Mouse (Mus musculus) gastrocnemius, postnatal 25 days (tissue): ENCODE data around the gene Cacna2d1. TPM values are rescaled to one million over a fixed set of nuclear protein-coding genes. Genes with fewer than 3 reads are reported as not detected.

Experiments
- total RNA-seq, 2 experiments: library from RNA; stranded (reverse); gene quantifications; 1 replicate in 1 of 2; 2 replicates in 1 of 2; pipeline ENCODE4 v1.2.3; 2021

Cacna2d1 gene
- total RNA-seq, 2 experiments from 2014 or later: 286 to 312 TPM

Other genes starting within 250 kb of the Cacna2d1 start
- not detected for gene Speer4c, start 220.4 kb upstream of the Cacna2d1 start, total RNA-seq